Comparison of ENCODE assay signal across 26 mouse cellular contexts in genomic region chr8:35890083-35890482, GRCm38 (mm10).
"Had no signal": no experiment of that assay in that cellular context is flagged by ENCODE, and none has a peak within 500 bp of the region (broad histone marks: within the 10 kb centered on the region; RNA-seq: fewer than 3 reads in every experiment).

No protein-coding gene starts in this region.

- H3K9ac ChIP-seq: heart, embryonic 13.5 days; heart, embryonic 15.5 days; hindbrain, embryonic 13.5 days; hindbrain, embryonic 15.5 days; kidney, embryonic 15.5 days; limb, embryonic 12.5 days; liver, embryonic 13.5 days; liver, embryonic 15.5 days; liver, postnatal 0 days had no signal

- H3K4me1 ChIP-seq: heart, embryonic 15.5 days; liver, embryonic 13.5 days; liver, embryonic 15.5 days had no signal

- H3K36me3 ChIP-seq: heart, embryonic 13.5 days; heart, embryonic 15.5 days; hindbrain, embryonic 13.5 days; hindbrain, embryonic 15.5 days; kidney, embryonic 15.5 days; limb, embryonic 10.5 days; limb, embryonic 12.5 days; liver, embryonic 13.5 days; liver, embryonic 15.5 days had no signal

- H3K9me3 ChIP-seq: heart, embryonic 15.5 days; hindbrain, embryonic 13.5 days; hindbrain, embryonic 15.5 days; kidney, embryonic 15.5 days; limb, embryonic 10.5 days; limb, embryonic 12.5 days; liver, embryonic 13.5 days; liver, embryonic 15.5 days had no signal

- H3K4me2 ChIP-seq: heart, embryonic 11.5 days; heart, embryonic 13.5 days; heart, embryonic 15.5 days; hindbrain, embryonic 13.5 days; hindbrain, embryonic 15.5 days; kidney, embryonic 15.5 days; limb, embryonic 12.5 days; liver, embryonic 11.5 days; liver, embryonic 13.5 days; liver, embryonic 15.5 days had no signal

- DNase-seq: gastrocnemius, postnatal 14 days; gastrocnemius, postnatal 36 days; heart, adult 11 months; heart, postnatal 14 days; heart, postnatal 36 days; kidney, adult 11 months; kidney, adult 8-10 months; kidney, postnatal 14 days; kidney, postnatal 36 days; liver; liver, embryonic 13.5 days; liver, postnatal 0 days had no signal

- H3K27ac ChIP-seq: heart, embryonic 13.5 days; heart, embryonic 15.5 days; hindbrain, embryonic 13.5 days; hindbrain, embryonic 15.5 days; hindbrain, postnatal 0 days; kidney, embryonic 15.5 days; layer of hippocampus, adult 2 months; left cerebral cortex, adult 2 months; limb, embryonic 10.5 days; limb, embryonic 12.5 days; liver, embryonic 13.5 days; liver, embryonic 15.5 days had no signal

- ATAC-seq: hindbrain, postnatal 0 days; intestine, embryonic 16.5 days; liver, postnatal 0 days had no signal

- H3K4me3 ChIP-seq: heart, embryonic 13.5 days; heart, embryonic 15.5 days; hindbrain, embryonic 13.5 days; hindbrain, embryonic 15.5 days; kidney, embryonic 15.5 days; layer of hippocampus, adult 2 months; left cerebral cortex, adult 2 months; limb, embryonic 10.5 days; limb, embryonic 12.5 days; liver, embryonic 13.5 days; liver, embryonic 15.5 days had no signal

- H3K27me3 ChIP-seq: heart, embryonic 13.5 days; heart, embryonic 15.5 days; hindbrain, embryonic 13.5 days; hindbrain, embryonic 15.5 days; kidney, embryonic 15.5 days; limb, embryonic 12.5 days; liver, embryonic 13.5 days; liver, embryonic 15.5 days had no signal
